Mouse (Mus musculus) liver, embryonic 11.5 days (tissue): ENCODE measurements at regions not wholly inside any gene's neighbourhood (a gene's known extent, or its start where the extent isn't known, plus 50 kb on each side); places are given as distances from the start of the nearest gene placed in this dataset.

ENCODE experiments used
- ATAC-seq: fragments of 200-750 bp; cut with Nextera tagmentation; replicated peaks from 2 replicates; pipeline ENCODE4 v1.8.0; 2017; ENCODE audit warnings: moderate number of reproducible peaks, mild to moderate bottlenecking, moderate TSS enrichment, moderate library complexity; ENCODE audit not compliant: low FRiP score
- DNase-seq: peaks from one replicate; pipeline ENCODE4 v3.0.0-alpha.2; 2017; ENCODE audit warnings: low spot score
- H3K27ac ChIP-seq: fragments of 300-500 bp; sonication (generic); 2 replicates; pipeline ENCODE4 v1.5.1; 2014; ENCODE audit warnings: mild to moderate bottlenecking, low read depth, low read length, control low read depth
- H3K27me3 ChIP-seq: fragments of 300-500 bp; sonication (generic); replicated peaks from 2 replicates; pipeline ENCODE4 v1.6.1; 2014; ENCODE audit warnings: low read length, mixed read lengths; ENCODE audit not compliant: control insufficient read depth, insufficient read depth
- H3K36me3 ChIP-seq: fragments of 300-500 bp; sonication (generic); 2 replicates; pipeline ENCODE4 v1.6.1; 2014; ENCODE audit warnings: mild to moderate bottlenecking, low read length, moderate library complexity, mixed read lengths; ENCODE audit not compliant: control insufficient read depth, insufficient read depth
- H3K4me1 ChIP-seq: fragments of 300-500 bp; sonication (generic); replicated peaks from 2 replicates; pipeline ENCODE4 v1.6.1; 2014; ENCODE audit warnings: low read length, mixed read lengths; ENCODE audit not compliant: control insufficient read depth, insufficient read depth
- H3K4me2 ChIP-seq: fragments of 300-500 bp; sonication (generic); 2 replicates; pipeline ENCODE4 v1.6.1; 2014; ENCODE audit warnings: mild to moderate bottlenecking, control low read depth, moderate library complexity
- H3K4me3 ChIP-seq: fragments of 300-500 bp; sonication (generic); 2 replicates; pipeline ENCODE4 v1.5.1; 2014; ENCODE audit warnings: low read depth, low read length, control low read depth
- H3K9ac ChIP-seq: fragments of 300-500 bp; sonication (generic); 2 replicates; pipeline ENCODE4 v1.6.1; 2014; ENCODE audit warnings: low read depth, low read length, control low read depth
- H3K9me3 ChIP-seq: fragments of 300-500 bp; sonication (generic); 2 replicates; pipeline ENCODE4 v1.6.1; 2016; ENCODE audit warnings: low read length, inconsistent platforms, mixed read lengths; ENCODE audit not compliant: control insufficient read depth
- WGBS: fragments of 180-500 bp; shearing (Covaris S2); extraction: QIAGEN DNeasy Blood & Tissue Kit; methylation state at CpG from one replicate; pipeline ENCODE4 v1.1.7; 2014; 5-methylcytosine and 5-hydroxymethylcytosine counted together

- WGBS: 53% methylated on average over 12 of the region's 12 CpGs
- H3K9ac ChIP-seq: no peak overlapping the region
- ATAC-seq: no peak
These were observed 122.7 kb upstream of the Adamts9 start for GRCm38 (mm10) chr6:93065917-93066552.

GRCm38 (mm10) chr6:93065366-93065765 lies 122.1 kb upstream of the Adamts9 start:
- WGBS: 84% methylated on average over 6 of the region's 6 CpGs
- no peak for DNase-seq
- Histone ChIP-seq H3K9me3 (no peaks in the 10 kb centered on the region), H3K36me3 (no peaks in the 10 kb centered on the region), H3K27ac (no peak overlapping the region), H3K4me1 (no peaks in the 10 kb centered on the region), H3K27me3 (no peaks in the 10 kb centered on the region), H3K9ac (no peak overlapping the region), H3K4me3 (no peak overlapping the region), H3K4me2 (no peak overlapping the region)
- no peak for ATAC-seq

More at GRCm38 (mm10) chr6:93065917-93066552, 122.7 kb upstream of the Adamts9 start:
- H3K9me3 ChIP-seq: no peaks in the 10 kb centered on the region
- no peak overlapping the region for H3K4me3 ChIP-seq
- H3K4me1 ChIP-seq: no peaks in the 10 kb centered on the region
- no peak overlapping the region for H3K27ac ChIP-seq
- DNase-seq: no peak
- peak overlapping the region; percentile 4; the same call in 1 of the 2 replicates for H3K4me2 ChIP-seq
- H3K27me3 ChIP-seq: no peaks in the 10 kb centered on the region
- H3K36me3 ChIP-seq: no peaks in the 10 kb centered on the region

- H3K4me2 ChIP-seq: no peak overlapping the region
- H3K4me1 ChIP-seq: no peaks in the 10 kb centered on the region
- ATAC-seq (no peak), DNase-seq (no peak)
- no peak overlapping the region for H3K9ac ChIP-seq
- H3K4me3 ChIP-seq: no peak overlapping the region
- WGBS: 74% methylated on average over 7 of the region's 7 CpGs
- H3K27ac ChIP-seq: no peak overlapping the region
- H3K27me3 ChIP-seq: no peaks in the 10 kb centered on the region
- no peaks in the 10 kb centered on the region for H3K36me3 ChIP-seq
- H3K9me3 ChIP-seq: no peaks in the 10 kb centered on the region
These were observed 121.1 kb upstream of the Adamts9 start for GRCm38 (mm10) chr6:93064366-93064765.

GRCm38 (mm10) chr6:93061741-93062140 lies 118.4 kb upstream of the Adamts9 start:
- Histone ChIP-seq H3K4me3 (no peak overlapping the region), H3K27me3 (no peaks in the 10 kb centered on the region), H3K9me3 (no peaks in the 10 kb centered on the region), H3K27ac (no peak overlapping the region), H3K4me1 (no peaks in the 10 kb centered on the region), H3K36me3 (no peaks in the 10 kb centered on the region), H3K9ac (no peak overlapping the region), H3K4me2 (no peak overlapping the region)
- no peak for DNase-seq
- 72% methylated on average over 3 of the region's 3 CpGs for WGBS
- ATAC-seq: no peak

GRCm38 (mm10) chr6:93045524-93045923 lies 102.2 kb upstream of the Adamts9 start:
- Histone ChIP-seq H3K27ac (no peak overlapping the region), H3K36me3 (no peaks in the 10 kb centered on the region), H3K4me3 (no peak overlapping the region), H3K9me3 (no peaks in the 10 kb centered on the region), H3K4me2 (no peak overlapping the region), H3K27me3 (no peaks in the 10 kb centered on the region), H3K9ac (no peak overlapping the region), H3K4me1 (no peaks in the 10 kb centered on the region)
- ATAC-seq (no peak), DNase-seq (no peak)
- WGBS: 47% methylated on average over 2 of the region's 2 CpGs

GRCm38 (mm10) chr6:93041041-93041440 lies 97.7 kb upstream of the Adamts9 start:
- Histone ChIP-seq H3K27me3 (no peaks in the 10 kb centered on the region), H3K4me3 (no peak overlapping the region), H3K9ac (no peak overlapping the region), H3K4me2 (no peak overlapping the region), H3K36me3 (no peaks in the 10 kb centered on the region), H3K27ac (no peak overlapping the region), H3K4me1 (no peaks in the 10 kb centered on the region), H3K9me3 (no peaks in the 10 kb centered on the region)
- DNase-seq (no peak), ATAC-seq (no peak)
- 84% methylated on average over 3 of the region's 3 CpGs for WGBS

GRCm38 (mm10) chr6:93031812-93032330 lies 88.6 kb upstream of the Adamts9 start:
- DNase-seq: no peak
- Histone ChIP-seq H3K9ac (no peak overlapping the region), H3K27me3 (no peaks in the 10 kb centered on the region), H3K4me2 (no peak overlapping the region), H3K4me3 (no peak overlapping the region), H3K36me3 (no peaks in the 10 kb centered on the region), H3K9me3 (no peaks in the 10 kb centered on the region), H3K27ac (no peak overlapping the region), H3K4me1 (no peaks in the 10 kb centered on the region)
- no peak for ATAC-seq
- WGBS: 68% methylated on average over 1 of the region's 1 CpGs

GRCm38 (mm10) chr6:93026068-93027022 lies 83.1 kb upstream of the Adamts9 start:
- Histone ChIP-seq H3K36me3 (no peaks in the 10 kb centered on the region), H3K9me3 (no peaks in the 10 kb centered on the region), H3K4me1 (no peaks in the 10 kb centered on the region), H3K27ac (no peak overlapping the region), H3K27me3 (no peaks in the 10 kb centered on the region), H3K9ac (no peak overlapping the region), H3K4me3 (no peak overlapping the region), H3K4me2 (no peak overlapping the region)
- no peak for ATAC-seq
- no peak for DNase-seq
- 70% methylated on average over 9 of the region's 9 CpGs for WGBS
